Mouse (Mus musculus) erythroblast, embryonic 14.5 days (primary cell): Measurements from ENCODE around the gene Zkscan16.

Experiments
- GATA1 ChIP-seq: IDR thresholded peaks from 2 replicates; pipeline ENCODE4 v1.6.1; 2012; ENCODE audit warnings: low read length, inconsistent platforms, mixed read lengths
- TAL1 ChIP-seq: IDR thresholded peaks from 3 replicates; pipeline ENCODE4 v1.6.1; 2012; ENCODE audit warnings: low read length, inconsistent platforms, mixed read lengths

DNA sequence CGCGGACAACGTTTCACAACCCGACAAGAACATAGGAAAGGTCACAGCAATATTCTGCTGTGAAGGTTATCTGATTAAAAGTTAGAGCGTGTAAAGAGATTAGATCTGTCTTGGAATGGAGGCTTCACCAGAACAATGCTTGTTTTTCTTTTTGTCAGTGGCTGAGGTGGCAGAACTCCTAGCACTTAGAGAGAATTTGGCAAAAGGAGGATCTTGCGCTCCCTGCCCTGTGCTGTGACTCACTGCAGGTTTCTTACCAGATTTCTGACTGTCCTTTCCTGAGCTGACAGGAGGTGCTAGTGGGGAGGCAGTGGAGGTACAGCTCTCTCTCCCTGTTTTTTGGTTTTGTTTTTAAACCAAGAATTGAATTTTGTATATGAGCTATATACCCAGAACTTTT lies 63.6 kb downstream of the Zkscan16 start:
- TF ChIP-seq TAL1 (no peak), GATA1 (no peak)
